ENCODE assay signal across 8 mouse cellular contexts in the genomic region with DNA sequence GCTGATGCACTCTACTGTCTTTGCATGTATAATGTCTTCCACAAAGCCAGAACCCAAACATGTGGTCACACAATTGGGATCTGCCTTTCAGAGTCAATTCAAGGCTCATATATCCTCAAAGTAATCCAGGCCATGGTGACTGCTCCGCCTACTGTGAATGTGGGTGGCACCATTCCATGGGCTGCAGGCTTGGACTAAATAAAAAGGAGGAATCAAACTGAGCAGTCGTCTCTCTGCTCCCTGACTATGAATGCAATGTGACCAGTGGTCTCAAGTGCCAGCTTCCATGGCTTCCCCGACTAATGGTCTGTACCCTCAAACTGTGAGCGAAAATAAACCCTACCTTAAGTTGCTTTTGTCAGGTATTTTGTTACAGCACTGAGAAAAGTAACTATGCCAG. TPM values are rescaled to one million over a fixed set of nuclear protein-coding genes. Genes with fewer than 3 reads are reported as not detected.
DNase-seq lines count a peak whose midpoint lies in the region; ATAC-seq lines count a peak whose summit lies in the region.
"Had no signal": no experiment of that assay in that cellular context is flagged by ENCODE, and none has a peak within 500 bp of the region (broad histone marks: within the 10 kb centered on the region; RNA-seq: fewer than 3 reads in every experiment).

No protein-coding gene starts in this region.

- 68% methylated on average over 4 of the region's 4 CpGs for WGBS in kidney, embryonic 16.5 days
- WGBS in intestine, embryonic 15.5 days, result 79% methylated on average over 4 of the region's 4 CpGs
- 61% methylated on average over 4 of the region's 4 CpGs for WGBS in neural tube, embryonic 12.5 days

- no peaks in the 10 kb centered on the region for H3K27me3 ChIP-seq in kidney, embryonic 16.5 days (ENCODE audit: insufficient read depth, low read length)
- H3K27me3 ChIP-seq in intestine, embryonic 15.5 days (replicated peaks), result no peaks in the 10 kb centered on the region
- H3K27me3 ChIP-seq in neural tube, embryonic 12.5 days (replicated peaks), result no peaks in the 10 kb centered on the region

- peak overlapping the region; percentile 30 for H3K4me2 ChIP-seq in kidney, embryonic 16.5 days (replicated peaks; ENCODE audit: low read depth, low read length)
- H3K4me2 ChIP-seq in intestine, embryonic 15.5 days (replicated peaks), result peak overlapping the region; percentile 3; the same call in 1 of the 2 replicates
- H3K4me2 ChIP-seq in neural tube, embryonic 12.5 days (replicated peaks), result peak overlapping the region; percentile 42

- H3K27ac ChIP-seq in kidney, embryonic 16.5 days (ENCODE audit: low read length), result no peak overlapping the region
- no peak overlapping the region for H3K27ac ChIP-seq in intestine, embryonic 15.5 days
- no peak overlapping the region for H3K27ac ChIP-seq in neural tube, embryonic 12.5 days

- intact Hi-C loops in gastrocnemius, postnatal 36 days (cut with DNase I), result no loop called here

- H3K36me3 ChIP-seq in kidney, embryonic 16.5 days (ENCODE audit: insufficient read depth, low read length), result 0 out of 2 replicates have a peak, but pooled peaks cover 4% of the 10 kb centered on the region
- H3K36me3 ChIP-seq in intestine, embryonic 15.5 days, result no peaks in the 10 kb centered on the region
- no peaks in the 10 kb centered on the region for H3K36me3 ChIP-seq in neural tube, embryonic 12.5 days

- no peak for DNase-seq in kidney, adult 11 months
- peak; percentile 50 to 58 for DNase-seq in cerebellum, postnatal 36 days
- no peak for DNase-seq in gastrocnemius, postnatal 36 days
- DNase-seq: layer of hippocampus, adult 9-11 months had no signal

- peaks cover 22% of the 10 kb centered on the region for H3K4me1 ChIP-seq in kidney, embryonic 16.5 days (ENCODE audit: insufficient read depth, low read length)
- 0 out of 2 replicates have a peak, but pooled peaks cover 5% of the 10 kb centered on the region for H3K4me1 ChIP-seq in intestine, embryonic 15.5 days (replicated peaks)
- H3K4me1 ChIP-seq in neural tube, embryonic 12.5 days, result peaks cover 17% of the 10 kb centered on the region

- H3K9me3 ChIP-seq in kidney, embryonic 16.5 days (ENCODE audit: low read length), result no peaks in the 10 kb centered on the region
- H3K9me3 ChIP-seq in intestine, embryonic 15.5 days, result no peaks in the 10 kb centered on the region
- no peaks in the 10 kb centered on the region for H3K9me3 ChIP-seq in neural tube, embryonic 12.5 days

- H3K9ac ChIP-seq in kidney, embryonic 16.5 days (replicated peaks; ENCODE audit: low read length), result no peak overlapping the region
- H3K9ac ChIP-seq in intestine, embryonic 15.5 days, result no peak overlapping the region
- H3K9ac ChIP-seq in neural tube, embryonic 12.5 days, result no peak overlapping the region

- ATAC-seq in kidney, embryonic 16.5 days (ENCODE audit: low FRiP score, low TSS enrichment), result no peak
- ATAC-seq in intestine, embryonic 15.5 days, result no peak
- ATAC-seq in neural tube, embryonic 12.5 days (ENCODE audit: low FRiP score, low read depth), result no peak
- no peak for ATAC-seq in frontal cortex, adult (ENCODE audit: low TSS enrichment)

- H3K4me3 ChIP-seq in kidney, embryonic 16.5 days (ENCODE audit: low read length), result no peak overlapping the region
- no peak overlapping the region for H3K4me3 ChIP-seq in intestine, embryonic 15.5 days (replicated peaks)
- no peak overlapping the region for H3K4me3 ChIP-seq in neural tube, embryonic 12.5 days

RNA-seq across cellular contexts. Expression of a gene that starts 1.6 kb away (rescaled TPM):
- polyA plus RNA-seq in kidney, embryonic 16.5 days (2015; fragmentation: Nextera tagmentation; extraction: Ambion mirVana), result 0.17 and 0.36 TPM in 2 replicates
- 0.19 and 0.59 TPM in 2 replicates for polyA plus RNA-seq in intestine, embryonic 15.5 days (2015; fragmentation: Nextera tagmentation; extraction: Ambion mirVana)
- polyA plus RNA-seq in neural tube, embryonic 12.5 days (2016; fragmentation: Nextera tagmentation; extraction: Ambion mirVana), result 0.84 and 0.98 TPM in 2 replicates
- total RNA-seq in gastrocnemius, postnatal 36 days (2021), result under 1 TPM in 1 of 2 experiments, not detected in 1; 0.15 TPM

RNA-seq across cellular contexts. Expression of a gene that starts 2.5 kb away (rescaled TPM):
- polyA plus RNA-seq in kidney, embryonic 16.5 days (2015; fragmentation: Nextera tagmentation; extraction: Ambion mirVana), result 8.8 and 10.3 TPM in 2 replicates
- 11.1 TPM in 2 replicates for polyA plus RNA-seq in intestine, embryonic 15.5 days (2015; fragmentation: Nextera tagmentation; extraction: Ambion mirVana)
- 22.4 and 27.7 TPM in 2 replicates for polyA plus RNA-seq in neural tube, embryonic 12.5 days (2016; fragmentation: Nextera tagmentation; extraction: Ambion mirVana)
- 10 to 100 TPM; 13.2 to 13.9 TPM for total RNA-seq in gastrocnemius, postnatal 36 days (2021)

RNA-seq across cellular contexts. Expression of a gene that starts 24.3 kb away (rescaled TPM):
- 88.7 and 90.1 TPM in 2 replicates for polyA plus RNA-seq in kidney, embryonic 16.5 days (2015; fragmentation: Nextera tagmentation; extraction: Ambion mirVana)
- polyA plus RNA-seq in intestine, embryonic 15.5 days (2015; fragmentation: Nextera tagmentation; extraction: Ambion mirVana), result 65.4 and 71.4 TPM in 2 replicates
- 91.8 and 106 TPM in 2 replicates for polyA plus RNA-seq in neural tube, embryonic 12.5 days (2016; fragmentation: Nextera tagmentation; extraction: Ambion mirVana)
- total RNA-seq in gastrocnemius, postnatal 36 days (2021), result 10 to 100 TPM; 13.6 to 14.5 TPM

Comparison
In these comparisons a context has a peak if more than half of its experiments do, and no peak if none do; other contexts are left out.
1. DNase-seq: peak in cerebellum, postnatal 36 days (2 of 2); none in kidney, adult 11 months (single experiment) and gastrocnemius, postnatal 36 days (0 of 2).
2. Peak in every context shown above with its lines, with median percentiles within 50 percentile points of each other: H3K4me2 ChIP-seq.